Mouse (Mus musculus) urinary bladder, postnatal 10 days (tissue): ENCODE data around the gene Hoxb3.

Source experiments
- DNase-seq: peaks from one replicate; pipeline ENCODE4 v3.0.0; 2022; ENCODE audit warnings: low spot score

Gene Hoxb3

DNA sequence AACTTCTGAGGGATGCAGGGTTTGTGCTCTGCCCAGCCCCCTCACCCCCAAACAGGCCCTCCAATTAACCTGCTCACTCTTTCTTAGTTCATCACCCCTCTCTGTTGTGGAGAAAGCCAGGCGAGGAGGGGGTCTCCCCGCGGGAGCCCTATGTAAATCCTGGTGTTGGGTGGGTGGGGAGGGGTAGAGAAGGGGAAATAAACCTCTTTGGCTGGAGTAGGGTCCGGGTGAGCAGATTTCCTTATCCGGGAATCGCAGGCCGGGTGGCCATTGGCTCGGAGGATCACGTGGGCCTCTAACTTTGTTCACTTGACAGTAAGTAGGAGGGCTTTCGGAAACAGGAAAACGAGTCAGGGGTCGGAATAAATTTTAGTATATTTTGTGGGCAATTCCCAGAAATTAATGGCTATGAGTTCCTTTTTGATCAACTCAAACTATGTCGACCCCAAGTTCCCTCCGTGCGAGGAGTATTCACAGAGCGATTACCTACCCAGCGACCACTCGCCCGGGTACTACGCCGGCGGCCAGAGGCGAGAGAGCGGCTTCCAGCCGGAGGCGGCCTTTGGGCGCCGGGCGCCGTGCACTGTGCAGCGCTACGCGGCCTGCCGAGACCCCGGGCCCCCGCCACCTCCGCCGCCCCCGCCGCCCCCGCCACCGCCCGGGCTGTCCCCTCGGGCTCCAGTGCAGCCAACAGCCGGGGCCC lies 4.6 kb upstream of the Hoxb3 start:
- no peak for DNase-seq

DNA sequence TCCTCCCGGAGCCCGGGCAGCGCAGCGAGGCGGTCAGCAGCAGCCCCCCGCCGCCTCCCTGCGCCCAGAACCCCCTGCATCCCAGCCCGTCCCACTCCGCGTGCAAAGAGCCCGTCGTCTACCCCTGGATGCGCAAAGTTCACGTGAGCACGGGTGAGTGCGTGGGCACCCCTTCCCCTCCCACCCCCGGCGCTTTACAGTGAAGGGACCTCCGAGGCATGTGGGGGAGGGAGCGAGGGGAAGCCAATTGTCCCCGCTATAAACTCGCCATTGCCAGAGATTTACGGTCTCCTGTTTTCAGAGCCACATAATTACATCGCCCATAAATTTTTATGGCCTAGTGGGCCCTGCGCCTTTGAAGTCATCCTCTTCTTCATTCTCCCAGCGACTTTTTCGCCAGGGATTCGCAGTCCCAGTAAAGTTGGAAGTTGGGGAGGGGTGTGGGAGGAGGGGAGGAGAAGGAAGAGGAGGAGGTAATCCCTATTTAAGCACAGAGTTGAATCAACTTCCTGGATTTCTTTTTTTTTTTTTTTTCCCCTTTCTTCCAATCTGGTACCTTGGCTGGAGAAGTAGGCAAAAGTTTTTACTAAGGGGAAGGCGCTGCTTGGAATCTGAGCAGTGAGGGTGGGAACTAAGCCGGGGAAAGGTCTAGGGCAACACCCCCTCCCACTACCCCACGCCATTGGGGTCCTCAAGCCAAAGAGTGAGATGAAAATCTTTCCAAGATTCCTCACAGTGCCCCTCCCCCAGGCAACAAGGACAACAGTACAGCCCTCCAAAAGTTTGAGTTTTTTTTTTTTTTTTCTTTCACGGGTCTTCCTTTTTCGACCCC lies 3.8 kb upstream of the Hoxb3 start:
- DNase-seq = no peak

DNA sequence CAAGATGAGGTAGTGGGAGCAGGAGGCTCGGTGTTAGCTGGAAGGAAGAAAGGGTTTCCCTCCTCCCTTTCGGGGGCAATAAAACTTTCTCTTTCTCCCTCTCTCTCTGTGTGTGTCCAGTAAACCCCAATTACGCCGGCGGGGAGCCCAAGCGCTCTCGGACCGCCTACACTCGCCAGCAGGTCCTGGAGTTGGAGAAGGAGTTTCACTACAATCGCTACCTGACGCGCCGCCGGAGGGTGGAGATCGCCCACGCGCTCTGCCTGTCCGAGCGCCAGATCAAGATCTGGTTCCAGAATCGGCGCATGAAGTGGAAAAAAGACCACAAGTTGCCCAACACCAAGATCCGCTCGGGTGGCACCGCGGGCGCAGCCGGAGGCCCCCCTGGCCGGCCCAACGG lies 3.2 kb upstream of the Hoxb3 start:
- no peak for DNase-seq

DNA sequence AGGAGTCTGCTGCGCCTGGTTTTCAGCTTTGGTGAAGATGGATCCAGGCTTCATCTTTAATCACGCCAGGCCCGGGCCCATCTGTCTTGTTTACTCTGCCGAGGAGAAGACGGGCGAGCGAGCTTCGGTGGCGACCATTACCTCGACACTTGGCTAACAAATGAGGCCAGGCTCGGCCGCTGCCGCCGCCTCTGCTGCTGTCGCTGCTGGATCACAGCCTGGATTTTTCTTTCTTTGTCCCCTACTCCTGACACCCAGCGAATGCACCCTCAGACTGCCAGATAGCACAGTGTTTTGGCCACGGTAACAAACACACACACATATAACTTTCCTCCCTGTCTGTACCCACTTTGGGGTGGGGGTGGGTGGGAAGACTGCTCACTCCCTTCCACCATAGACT lies 2.4 kb upstream of the Hoxb3 start:
- DNase-seq = no peak

DNA sequence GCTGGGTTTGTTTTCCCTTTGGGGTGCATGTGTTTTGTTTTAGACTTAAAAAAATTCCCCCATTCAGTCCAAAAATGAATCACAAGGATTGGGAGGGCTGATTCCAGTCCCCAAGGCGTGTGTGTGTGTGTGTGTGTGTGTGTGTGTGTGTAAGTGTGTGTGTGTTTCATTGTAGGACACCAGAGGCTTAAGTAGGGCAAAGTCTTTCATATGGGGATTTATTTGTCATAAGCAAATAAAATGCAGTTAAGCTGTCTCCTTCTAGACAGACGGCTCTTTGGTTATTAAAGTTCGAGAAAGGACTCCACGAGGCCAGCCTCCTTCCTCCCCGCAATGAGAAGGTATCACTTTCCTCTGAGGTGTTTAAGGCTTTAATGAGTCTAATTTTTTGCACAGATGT lies 1.3 kb upstream of the Hoxb3 start:
- DNase-seq = no peak

DNA sequence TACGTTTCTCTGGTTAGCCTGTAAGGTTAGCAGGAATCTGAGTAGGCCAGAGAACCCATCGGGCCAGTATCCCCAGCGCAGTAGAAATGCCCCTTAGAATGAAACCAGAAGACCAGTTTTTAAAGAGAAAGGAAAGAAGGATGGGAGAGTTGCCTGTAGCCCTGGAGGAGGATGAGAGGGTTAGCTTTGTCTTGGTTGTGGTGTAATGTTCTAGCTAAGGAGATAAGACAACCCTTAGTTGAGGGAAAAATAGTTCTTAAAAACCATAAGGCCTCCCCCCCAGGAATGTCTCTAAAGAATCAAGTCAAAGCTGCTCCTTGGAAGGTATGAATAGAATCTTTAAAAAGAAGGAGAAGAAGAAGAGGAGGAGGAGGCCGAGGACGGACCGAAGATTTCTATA lies 388 bp upstream of the Hoxb3 start:
- DNase-seq = no peak

DNA sequence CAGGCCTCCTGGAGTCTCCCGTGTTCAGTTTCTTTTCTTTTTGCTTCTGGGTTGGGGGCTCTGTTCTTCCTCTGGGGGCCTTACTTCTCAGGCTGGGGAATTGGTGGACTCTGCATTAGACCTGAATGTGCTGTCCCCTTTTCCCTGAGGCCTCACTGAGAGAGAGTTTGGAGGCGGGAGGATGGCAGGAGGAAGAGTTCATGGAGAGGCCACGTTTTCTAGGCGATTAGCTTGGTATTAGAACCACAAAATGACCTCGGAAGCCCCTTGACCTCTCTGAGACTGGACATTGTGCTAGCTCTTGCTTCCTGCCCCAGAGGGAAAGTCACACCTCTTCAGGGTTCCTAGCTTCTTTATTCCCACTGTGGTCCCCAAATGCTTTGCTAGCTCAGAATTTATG lies 999 bp downstream of the Hoxb3 start:
- no peak for DNase-seq

DNA sequence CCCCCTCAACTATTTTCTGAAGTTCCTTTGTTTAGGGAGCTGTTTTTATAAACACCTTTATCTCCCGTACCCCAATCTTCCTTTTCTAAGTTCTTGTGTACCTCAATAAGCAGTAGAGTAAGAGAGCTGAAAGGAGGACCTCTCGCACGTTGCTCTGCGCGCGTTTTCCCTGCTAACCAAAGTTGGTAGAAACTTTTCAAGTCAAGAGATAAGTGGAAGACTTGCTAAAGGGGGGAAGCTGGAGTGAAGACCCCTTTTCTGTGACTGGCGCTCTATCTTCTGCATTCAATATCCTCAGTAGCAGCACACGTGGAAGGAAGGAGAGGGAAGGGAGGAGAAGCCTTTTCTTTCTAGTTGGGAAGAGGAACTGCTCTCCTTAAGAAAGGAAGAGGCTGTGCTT lies 1.8 kb downstream of the Hoxb3 start:
- DNase-seq = no peak

DNA sequence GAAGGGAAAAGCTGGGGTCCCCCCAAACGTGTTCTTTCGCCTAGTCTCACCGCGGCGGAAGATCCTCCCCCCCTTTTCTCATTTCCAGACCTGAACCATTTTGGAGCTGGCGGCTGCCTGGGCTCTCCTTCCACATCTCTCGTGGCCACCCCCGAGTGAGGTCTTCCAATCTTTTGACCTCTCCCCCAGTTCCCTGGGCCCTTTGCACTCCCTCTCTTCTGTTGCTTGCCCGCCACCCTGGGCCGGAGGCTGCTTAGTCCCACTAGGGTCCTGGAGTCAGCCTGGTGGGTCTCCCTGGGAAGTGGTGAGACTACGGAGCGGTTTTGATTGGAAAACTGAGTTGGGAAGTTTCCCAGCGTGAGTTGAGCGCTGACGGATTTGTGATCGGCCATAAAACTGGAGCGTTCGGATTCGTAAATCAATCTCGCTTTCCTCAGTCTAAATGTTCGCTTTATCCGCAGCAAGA lies 2.7 kb downstream of the Hoxb3 start:
- no peak for DNase-seq

DNA sequence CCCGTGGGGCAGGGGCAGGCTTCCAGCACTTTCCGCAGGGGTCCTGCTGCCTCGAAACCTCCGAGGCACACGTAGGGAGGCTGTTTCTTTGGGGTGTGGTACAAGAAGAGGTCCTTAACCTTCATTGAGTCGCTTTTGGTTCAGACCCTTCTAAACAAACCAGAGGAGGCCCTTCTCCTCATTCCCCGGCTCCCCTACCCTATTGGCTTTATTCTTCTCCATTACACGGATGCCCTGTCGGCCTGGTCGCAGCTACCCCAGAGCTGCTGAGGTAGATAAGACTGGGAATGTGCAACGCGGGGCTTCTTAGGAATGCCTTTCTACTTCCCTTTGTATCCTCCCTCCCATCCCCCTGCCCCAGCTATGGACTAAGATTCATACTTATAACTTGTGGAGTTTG lies 3.6 kb downstream of the Hoxb3 start:
- DNase-seq = no peak

DNA sequence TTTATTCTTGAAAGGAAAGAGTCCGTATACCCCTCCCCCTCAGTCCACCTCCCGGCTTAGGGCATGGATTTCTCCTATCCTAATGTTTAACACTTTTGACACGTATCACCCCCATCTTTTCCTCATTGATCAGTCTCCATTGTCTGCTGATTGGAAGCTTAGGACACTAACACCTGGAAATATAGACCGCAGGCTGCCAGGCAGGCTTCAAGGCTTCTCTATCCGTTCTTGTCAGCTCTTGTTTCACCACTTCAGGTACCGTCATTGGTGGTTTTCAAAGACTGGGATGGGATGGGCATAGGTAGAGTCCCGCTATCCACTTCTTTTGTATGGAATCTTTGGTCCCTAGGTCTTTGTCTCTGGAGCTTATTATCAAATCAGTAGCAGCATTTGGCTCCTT lies 4.0 kb downstream of the Hoxb3 start:
- DNase-seq = no peak

DNA sequence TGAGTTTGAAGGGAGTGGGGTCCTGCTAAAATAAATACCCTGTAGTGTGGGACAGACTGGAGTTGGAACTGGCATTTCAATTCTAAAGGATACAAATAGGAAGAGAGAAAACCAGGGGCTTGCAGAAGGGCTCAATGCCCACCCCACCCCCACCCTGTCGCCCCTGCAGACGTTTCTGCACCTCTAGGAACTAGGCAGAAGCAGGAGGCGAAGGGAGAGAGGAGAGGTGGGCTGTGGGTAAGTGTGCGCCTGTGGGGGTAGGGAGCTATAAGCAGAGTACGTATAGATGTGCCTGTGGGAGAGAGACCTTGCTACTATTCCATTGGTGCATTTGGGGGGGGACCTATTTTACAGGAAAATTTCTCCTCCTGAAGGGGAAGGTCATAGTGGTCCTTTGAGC lies 4.6 kb downstream of the Hoxb3 start:
- no peak for DNase-seq

DNA sequence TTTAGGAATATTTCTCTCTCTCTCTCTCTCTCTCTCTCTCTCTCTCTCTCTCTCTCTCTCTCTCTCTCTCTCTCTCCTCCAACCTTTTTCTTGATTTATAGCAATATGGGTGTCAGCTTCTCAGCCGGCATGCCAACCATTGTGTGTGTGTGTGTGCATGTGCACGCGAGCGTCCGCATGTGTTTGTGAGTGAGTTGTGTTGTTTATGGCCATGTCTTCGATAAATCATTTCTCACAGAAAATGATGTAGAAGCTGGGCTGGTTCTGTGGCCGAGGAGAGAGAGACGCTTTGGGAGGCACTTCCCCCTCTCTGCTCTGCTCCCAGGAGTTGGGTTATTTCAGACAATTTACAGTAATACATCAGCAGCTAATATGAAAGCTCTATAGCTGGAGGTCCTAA lies 5.5 kb downstream of the Hoxb3 start:
- no peak for DNase-seq

DNA sequence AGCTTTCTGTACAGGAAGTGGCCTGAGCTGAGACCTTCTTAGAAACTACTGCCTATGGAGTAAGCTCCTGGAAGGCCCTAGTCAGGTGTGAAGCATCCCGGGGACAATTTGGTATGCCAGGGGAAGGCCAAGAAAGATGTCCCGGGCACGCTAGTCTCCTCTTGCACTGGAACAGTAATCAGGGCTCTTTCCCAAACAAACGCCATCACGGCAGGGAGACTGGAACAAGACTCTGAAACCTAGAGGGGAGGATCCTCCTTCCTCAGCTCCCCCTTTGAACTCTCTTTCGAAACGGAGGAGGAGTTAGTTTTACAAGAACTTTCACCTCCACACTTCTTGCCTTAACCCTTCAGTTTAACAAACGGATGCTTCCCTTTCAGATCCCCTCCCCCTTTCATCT lies 9.0 kb downstream of the Hoxb3 start:
- DNase-seq = no peak

DNA sequence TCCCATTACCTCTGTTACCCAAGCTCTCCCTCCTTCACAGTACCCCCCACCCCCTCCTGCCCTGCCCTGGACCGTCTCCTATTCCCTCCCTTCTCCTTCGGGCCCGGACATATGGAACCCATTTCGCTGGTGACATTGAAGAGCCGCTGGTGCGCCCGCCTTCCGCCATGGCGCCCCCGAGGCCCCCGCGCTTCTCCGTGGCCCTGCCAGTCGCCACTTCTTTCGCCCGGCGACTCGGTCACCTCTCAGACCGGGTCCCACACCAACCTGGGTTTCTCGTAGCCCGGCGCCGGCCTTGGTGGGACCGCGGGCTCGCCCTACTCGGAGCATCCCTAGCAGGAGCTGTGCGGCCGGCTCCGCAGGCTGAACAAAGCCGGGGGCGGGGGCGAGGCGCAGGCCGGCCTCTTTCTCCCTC lies 9.5 kb downstream of the Hoxb3 start:
- DNase-seq = no peak

DNA sequence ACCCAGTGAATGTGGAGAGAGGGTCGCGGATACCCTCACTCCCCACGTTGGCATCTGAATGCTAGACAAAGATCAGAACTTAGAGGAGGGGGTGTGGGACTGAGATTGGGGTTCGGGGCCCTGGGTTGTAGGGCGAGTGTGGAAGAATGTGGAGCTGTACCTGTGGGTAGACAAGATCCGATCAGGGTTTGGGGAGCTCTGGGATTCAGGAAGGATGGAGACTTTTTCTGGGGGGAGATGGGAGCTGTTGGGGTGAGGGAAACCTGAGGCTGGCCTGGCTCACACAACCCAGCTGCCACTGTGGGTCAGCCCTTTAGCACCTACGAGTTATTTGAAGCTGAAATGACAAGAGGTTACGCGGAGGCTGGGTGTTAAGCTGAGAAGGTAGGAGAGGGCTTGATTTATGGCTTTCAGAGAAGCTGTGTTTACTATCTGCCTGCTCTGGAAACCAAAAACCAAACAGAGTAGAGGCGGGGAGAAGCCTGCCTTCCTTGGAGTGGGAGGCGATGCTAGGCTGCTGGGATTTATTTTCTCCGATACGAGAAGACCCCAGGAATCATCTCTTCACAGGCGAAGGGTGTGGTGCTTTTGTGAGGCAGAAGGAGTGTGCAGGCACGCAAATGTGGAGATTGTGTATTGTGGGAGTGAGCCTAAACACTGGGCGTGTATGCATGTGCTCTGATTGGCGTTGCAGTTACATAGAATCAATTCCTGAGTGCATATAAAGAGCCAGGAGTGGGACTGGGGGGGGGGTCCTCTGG lies 10.3 kb downstream of the Hoxb3 start:
- no peak for DNase-seq

DNA sequence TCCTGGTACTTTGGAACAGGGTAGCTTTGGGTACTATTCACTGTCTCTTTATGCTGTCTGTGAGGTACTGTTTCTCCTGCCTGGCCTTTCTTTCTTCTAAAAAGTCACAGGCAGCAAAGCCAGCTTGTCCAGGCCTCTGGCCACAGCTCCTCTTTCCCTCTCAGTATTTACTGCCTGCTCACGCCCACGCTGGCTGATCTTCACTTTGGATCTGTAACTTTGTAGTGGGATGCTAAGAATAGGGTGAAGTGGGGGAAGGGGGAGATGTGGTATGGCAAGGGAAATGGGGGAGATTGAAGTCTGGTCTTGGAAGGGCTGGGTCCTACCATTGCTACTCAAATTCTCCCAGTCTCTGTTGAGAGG lies 10.9 kb downstream of the Hoxb3 start:
- no peak for DNase-seq

DNA sequence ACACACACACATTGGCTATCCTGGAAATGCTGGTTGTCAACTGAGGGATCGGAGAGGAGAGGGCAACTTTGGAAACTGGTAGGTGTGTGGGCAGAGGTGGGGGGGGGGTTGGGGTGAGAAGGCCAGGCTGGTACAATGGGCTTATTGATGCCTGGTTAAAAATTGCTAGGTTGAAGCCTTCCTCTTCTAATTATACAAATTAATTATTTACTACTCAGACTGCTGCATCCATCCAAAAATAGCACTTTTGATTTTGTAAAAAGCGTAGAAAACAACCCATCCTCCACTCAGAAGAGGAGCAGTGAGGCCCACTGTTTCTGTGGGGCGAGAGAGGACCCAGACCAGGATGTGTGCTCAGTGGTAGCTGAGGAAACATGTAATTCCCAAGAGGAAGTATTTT lies 11.9 kb downstream of the Hoxb3 start:
- no peak for DNase-seq

DNA sequence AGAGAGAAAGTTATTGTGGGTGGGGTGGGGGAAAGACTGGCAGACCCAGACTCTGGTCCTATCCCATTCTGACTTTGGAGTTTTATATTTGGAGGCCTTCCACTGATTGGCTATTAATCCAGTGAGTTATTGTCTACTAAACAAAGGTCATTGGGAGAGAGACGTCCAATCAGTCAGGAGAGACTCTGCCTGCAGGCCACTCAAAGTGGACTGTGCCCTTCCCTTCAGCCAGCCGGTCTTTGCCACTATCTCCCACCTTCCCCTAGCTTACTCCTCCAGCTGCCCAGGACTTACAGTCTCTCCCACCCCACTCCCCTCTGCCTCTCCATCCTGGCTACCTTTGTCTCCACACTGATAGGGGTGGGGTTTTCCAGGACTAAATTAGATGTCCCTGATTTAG lies 13.5 kb downstream of the Hoxb3 start:
- DNase-seq = no peak

DNA sequence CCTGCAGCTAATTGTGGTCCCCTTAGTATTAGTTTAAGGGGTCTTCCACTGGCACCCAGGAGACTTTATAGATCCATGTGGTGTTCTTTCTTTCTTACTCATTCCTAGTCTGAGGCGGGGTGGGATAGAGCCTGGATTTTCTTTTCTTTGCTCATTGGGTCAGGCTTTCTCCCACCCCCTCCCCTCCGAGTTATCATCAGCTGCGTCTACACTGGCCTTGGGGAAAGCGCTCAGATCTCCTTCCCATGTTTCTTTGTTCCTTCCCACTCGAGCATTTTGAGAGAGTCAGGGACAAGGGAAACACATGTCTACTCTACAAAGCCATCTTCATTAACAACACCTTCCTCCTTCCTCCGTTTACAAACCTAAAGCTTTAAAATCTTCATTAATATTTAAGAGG lies 13.9 kb downstream of the Hoxb3 start:
- DNase-seq = no peak

DNA sequence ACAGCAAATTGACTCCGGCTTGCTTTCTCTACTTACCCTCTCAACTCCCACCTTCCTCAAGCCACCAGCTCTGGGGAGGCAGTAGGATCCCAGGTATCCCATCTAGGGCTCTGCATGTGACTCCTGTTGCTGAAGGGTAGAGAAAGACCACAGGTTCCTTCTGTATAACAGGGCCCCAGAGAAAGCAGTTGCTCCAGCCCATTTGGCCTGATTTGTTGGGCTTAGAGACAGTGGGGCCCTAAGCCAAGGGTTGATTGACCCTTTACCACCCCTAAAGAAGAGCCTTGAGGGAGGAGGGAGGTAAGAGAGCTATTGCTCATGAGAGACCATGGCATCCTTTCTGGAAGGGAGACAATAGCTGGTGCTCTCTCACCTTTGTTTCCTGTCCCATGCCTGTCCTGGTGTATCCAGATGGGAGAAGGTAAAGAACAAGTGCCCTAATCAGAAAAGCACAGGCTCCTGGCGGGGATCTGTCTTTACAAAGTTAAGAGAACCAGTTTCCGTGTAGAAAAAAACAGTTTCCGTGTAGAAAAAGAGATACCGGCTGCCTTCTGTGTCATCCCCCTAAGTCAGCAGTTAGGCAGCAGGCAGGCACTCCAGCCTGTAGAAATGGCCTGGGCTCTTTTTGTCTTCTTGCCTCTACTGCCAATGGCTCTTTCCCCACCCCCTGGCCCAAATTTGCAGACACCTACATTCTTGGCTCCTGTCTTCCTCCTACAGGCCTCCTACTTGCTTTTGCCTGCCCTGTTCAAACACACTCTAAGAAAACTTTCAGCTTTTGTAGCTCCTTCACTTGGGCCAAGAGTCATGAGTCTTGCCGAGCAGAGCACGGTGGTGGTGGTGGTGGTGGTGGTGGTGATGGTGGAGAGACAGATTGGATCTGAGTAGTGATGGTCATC lies 16.1 kb downstream of the Hoxb3 start:
- DNase-seq = no peak
